Mouse (Mus musculus): ENCODE measurements around the gene Olfr645.

The Olfr645 gene

GRCm38 (mm10) chr7:104085365-104085764, at the start of gene Olfr645:
Gene Olfr645, minus strand, starts transcription at chr7:104085465.
- DNase-seq, result no peak

GRCm38 (mm10) chr7:104129726-104130125, 44.5 kb upstream of the Olfr645 start, which contains the start of gene Ubqln5:
Gene Ubqln5, minus strand, starts transcription at chr7:104129826.
- DNase-seq, result no peak

- DNase-seq, result no peak
Observed at GRCm38 (mm10) chr7:104104757-104104972, 19.4 kb upstream of the Olfr645 start, which contains the start of gene Olfr646. Gene Olfr646, plus strand, starts transcription at chr7:104104873.

- no peak for DNase-seq
Observed at GRCm38 (mm10) chr7:104103913-104104756, 18.9 kb upstream of the Olfr645 start.

- DNase-seq, result no peak
Observed at GRCm38 (mm10) chr7:104071769-104072168, 13.5 kb downstream of the Olfr645 start, which contains the start of gene Olfr644. Gene Olfr644, minus strand, starts transcription at chr7:104071869.

GRCm38 (mm10) chr7:104061345-104061744, 23.9 kb downstream of the Olfr645 start, which contains the start of gene 4930516K23Rik:
Gene 4930516K23Rik, minus strand, starts transcription at chr7:104061445.
- no peak for DNase-seq

GRCm38 (mm10) chr7:104059215-104059614, 26.1 kb downstream of the Olfr645 start:
- no peak for DNase-seq

GRCm38 (mm10) chr7:104052566-104052965, 32.7 kb downstream of the Olfr645 start, which contains the start of gene Olfr642:
Gene Olfr642, minus strand, starts transcription at chr7:104052666.
- DNase-seq, result no peak

GRCm38 (mm10) chr7:104050745-104051144, 34.5 kb downstream of the Olfr645 start:
- DNase-seq, result no peak

- no peak for DNase-seq
Observed at GRCm38 (mm10) chr7:104035145-104035544, 50.1 kb downstream of the Olfr645 start, which contains the start of gene Olfr641. Gene Olfr641, plus strand, starts transcription at chr7:104035445.
